Mouse (Mus musculus) CD4-positive naive resting alpha-beta T cell, adult 76 days (primary cell): ENCODE data around the gene Ropn1. TPM values are rescaled to one million over a fixed set of nuclear protein-coding genes. Genes with fewer than 3 reads are reported as not detected.

ENCODE experiments used
- total RNA-seq: library from RNA; stranded (reverse); gene quantifications from one replicate; pipeline ENCODE4 v1.2.4, GENCODE M21; 2023

Gene Ropn1
- not detected for total RNA-seq

DNA sequence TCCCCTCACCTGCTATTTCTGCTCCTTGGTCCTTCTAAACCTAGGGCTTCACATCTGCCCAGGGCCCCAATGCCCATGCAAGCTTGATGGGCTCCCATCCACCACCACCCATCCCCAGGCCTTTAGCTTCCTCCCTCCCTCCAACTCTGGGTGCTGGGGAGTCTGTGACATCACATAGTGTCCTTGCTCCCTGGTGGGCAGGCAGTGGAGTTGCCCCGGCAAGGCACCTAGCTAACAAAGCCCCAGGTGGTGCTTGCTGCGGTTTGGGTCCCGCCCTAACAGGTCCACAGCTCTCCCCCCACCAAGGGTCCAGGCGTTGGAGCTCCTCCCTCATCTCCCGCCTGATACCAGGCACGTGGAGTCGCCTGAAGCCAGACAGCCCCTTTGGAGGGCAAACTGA lies at the start of gene Ropn1:
TSS of gene Ropn1 (plus strand) at position 301 of the 400 bp plus-strand sequence.

DNA sequence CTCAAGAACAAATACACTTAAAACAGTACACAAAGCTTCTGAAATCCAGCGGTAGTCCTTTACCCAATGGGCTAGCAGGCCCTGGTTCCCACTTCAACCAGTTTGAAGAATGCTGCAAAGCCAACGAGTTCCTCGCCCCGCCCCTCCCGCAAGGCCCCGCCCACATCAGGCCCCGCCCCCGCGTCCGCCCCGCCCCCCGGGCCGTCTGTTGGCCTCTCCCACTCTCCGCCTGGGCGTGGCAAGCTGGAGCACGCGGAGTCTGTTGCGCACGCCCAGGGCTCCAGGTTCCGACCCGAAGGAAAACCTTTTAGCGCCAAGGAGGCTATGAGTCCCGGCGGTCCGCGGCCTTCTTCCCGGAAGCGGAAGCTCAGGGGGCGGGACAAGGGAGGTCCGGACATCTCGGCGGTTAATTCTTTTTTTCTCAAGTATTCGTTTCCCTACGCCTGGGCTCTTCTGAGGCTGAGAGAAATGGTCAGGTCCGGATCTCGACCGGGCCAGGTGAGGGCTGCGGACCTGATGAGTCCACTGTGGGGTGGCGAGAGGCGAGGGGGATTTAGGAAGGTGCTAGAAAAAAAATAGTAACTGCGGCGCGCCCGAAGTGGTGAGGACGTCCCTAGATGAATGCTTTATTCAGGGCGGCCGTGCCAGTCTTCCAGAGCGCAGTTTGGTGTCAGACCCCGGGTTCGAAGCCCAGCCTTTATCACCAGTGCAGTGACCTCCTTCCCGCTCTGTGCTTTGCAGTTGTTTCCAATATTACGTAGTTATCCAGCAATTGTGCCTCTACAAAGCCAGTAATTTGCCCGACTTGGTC lies 40.8 kb downstream of the Ropn1 start, which contains the start of gene Ccdc14:
TSS of gene Ccdc14 (plus strand) at position 283 of the 811 bp plus-strand sequence.

Other genes starting within 250 kb of the Ropn1 start
- 0.32 TPM for gene Kalrn, start 76.4 kb upstream of the Ropn1 start, total RNA-seq
- gene Ccdc14, start 40.7 kb downstream of the Ropn1 start, total RNA-seq, result 2.7 TPM
- 0.26 TPM for gene Mylk, start 95.3 kb downstream of the Ropn1 start, total RNA-seq